Mouse (Mus musculus) layer of hippocampus, adult 11-12 months (tissue): ENCODE data around the gene Slc31a1.

Experiments used
- DNase-seq: peaks from one replicate; pipeline ENCODE4 v3.0.0; 2022; ENCODE audit warnings: low spot score

Slc31a1 gene

DNA sequence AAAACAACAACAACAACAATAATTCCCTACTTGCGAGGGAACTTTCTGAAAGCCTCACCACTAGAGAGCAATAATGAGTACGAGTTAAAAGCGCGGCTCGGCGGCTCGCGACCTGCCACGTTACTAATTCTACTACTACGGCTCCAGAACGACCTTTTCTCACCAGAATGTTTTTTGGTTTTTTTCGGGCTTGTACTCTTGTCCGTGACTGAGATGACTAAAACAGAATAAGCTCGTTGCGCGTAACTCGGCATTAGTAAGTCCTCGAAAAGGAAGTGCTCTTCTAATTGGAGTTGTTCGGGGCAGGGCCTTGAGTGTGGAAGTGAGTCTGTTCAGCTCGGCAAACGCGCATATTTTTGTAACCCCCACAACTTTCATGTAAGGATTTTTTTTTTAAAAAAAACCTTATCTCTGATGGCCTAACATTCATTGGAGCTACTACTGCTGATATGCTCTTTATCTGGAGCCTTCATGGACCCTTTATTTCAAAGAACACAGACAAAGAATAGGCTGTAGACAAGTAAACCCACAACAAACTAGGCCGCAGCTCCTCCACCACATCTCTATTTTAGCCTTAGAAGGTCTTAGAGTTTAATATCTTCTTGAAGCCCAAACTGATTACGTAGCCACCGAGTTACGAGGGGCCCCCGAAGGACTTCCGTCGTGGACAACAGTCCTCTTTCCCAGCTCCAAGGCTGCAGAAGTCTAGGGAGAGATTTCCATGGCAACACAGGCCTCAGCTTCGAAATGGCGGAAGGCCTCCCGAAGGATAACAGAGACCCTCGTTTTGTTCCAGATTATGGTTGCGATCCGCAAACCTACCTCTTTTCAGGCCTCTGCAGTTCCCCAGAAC is 47.4 kb downstream of the Slc31a1 start:
- peak; percentile 60 for DNase-seq

DNA sequence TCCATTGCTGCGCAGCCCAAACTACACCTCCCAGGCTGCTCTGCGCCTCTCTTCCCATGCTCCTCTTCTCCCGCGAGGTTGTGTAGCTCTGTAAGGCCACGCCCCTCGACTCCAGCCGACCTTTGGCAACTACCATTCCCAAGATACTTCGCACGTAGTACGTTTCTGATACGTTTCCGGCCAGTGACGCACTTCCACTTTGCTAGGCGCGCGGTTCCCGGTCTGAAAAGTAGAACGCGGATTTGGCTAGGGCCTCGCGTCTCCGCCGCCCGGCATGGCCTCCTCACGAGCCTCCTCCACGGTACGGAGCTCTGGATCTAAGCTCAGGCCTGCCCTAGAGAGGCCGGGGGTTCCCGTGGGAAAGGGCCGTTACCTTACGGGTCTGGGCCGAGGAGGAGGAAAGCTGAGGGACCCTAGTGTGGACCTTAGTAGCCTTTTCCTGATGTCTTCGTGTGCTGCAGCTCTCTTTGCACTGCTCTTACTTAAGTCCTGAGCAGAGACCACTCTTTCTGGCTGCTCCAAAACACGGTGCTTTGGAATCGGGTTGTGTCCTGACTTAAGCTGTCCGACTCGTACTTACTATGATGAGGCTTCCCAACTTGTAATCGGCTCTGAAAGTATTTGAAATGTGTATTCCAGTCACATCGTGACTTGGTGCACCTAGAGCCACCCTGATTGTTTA is 48.2 kb downstream of the Slc31a1 start, which contains the start of the genes Cdc26 and Prpf4:
Cdc26 (minus strand) TSS at position 42 of the 682 bp plus-strand sequence.
Prpf4 (plus strand) TSS at position 197 of the 682 bp plus-strand sequence.
- DNase-seq: peak; percentile 99

DNA sequence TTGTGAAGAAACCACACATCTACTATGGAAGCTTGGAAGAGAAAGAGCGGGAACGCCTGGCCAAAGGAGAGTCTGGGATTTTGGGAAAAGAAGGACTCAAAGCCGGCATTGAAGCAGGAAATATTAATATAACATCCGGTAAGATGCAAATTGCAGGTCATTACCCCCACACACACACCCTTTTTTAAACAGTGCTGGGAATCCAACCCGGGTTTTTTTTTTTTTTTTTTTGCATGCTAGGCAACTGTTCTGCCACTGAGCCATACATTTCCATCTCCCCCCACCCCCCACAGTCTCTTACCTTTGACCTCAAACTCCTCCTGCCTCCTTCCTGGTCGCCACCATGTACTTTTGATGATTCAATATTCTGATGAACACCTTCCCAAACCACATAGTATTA is 49.1 kb downstream of the Slc31a1 start:
- DNase-seq: no peak

DNA sequence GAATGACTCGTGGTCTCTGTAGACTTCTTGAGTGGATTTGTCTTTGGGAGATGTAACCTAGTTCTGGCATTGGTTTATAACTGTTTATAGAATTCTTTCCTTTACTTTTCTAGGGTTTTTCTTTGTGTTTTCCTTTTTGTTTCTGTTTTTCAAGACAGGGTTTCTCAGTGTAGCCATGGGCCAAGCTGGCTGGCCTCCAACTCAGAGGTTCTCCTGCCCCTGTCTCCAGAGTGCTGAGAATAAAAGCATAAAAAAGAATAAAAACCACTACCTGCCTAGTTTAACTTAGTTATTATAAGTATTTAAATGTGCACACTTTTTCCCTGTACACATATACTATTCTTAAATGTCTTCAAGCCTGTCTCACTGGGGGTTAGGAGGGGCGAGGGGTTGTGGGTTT is 49.8 kb downstream of the Slc31a1 start:
- DNase-seq: no peak

DNA sequence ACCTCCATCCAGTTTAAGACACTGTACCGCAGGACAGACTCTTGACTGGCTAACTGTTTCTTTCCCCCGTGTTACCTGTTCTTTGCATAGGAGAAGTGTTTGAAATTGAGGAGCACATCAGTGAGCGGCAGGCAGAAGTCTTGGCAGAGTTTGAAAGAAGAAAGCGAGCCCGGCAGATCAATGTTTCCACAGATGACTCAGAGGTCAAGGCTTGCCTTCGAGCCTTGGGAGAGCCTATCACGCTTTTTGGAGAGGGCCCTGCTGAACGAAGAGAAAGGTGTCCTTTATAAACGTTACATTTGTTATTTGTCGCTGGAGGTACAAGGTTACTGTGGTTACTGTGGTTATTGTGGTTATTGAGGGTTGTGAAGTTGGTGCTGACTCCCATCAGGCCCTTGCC is 51.1 kb downstream of the Slc31a1 start:
- no peak for DNase-seq

DNA sequence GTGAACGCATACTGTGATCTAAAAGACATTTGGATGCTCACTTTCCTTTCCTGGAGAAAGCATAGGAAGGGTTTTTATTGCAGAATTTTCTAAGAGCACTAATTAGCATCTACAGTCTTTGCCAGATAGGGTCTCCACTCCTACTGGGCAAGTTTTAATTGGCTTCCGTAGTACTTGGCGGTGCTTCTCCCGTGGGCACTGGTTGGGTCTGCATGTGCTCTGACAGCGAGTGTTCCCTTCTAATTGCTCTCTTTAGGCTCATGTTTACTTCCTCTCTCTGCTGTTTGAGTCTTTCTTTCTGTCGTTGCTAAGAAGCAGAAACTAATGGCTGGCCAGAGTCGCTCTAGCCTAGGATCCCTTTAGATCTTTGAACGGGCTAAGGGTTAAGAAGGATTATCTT is 57.9 kb downstream of the Slc31a1 start:
- DNase-seq: peak; percentile 23

DNA sequence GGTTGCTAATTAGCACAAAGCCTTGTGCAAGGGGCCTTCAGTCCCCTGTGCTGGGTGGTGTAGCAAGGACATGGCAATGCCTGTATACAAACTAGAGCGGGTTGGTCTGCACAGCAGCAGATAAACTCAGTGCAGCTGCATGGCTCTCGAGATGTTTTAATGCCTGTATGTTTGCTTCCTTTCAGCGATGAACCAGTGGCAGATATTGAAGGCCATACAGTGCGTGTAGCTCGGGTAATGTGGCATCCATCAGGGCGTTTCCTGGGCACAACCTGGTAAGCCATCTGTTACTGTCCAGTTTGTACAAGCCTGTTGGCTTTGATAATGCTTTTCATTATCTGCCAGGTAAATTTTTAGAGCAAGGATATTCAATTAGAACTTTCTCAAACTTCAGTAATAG is 58.6 kb downstream of the Slc31a1 start:
- no peak for DNase-seq

DNA sequence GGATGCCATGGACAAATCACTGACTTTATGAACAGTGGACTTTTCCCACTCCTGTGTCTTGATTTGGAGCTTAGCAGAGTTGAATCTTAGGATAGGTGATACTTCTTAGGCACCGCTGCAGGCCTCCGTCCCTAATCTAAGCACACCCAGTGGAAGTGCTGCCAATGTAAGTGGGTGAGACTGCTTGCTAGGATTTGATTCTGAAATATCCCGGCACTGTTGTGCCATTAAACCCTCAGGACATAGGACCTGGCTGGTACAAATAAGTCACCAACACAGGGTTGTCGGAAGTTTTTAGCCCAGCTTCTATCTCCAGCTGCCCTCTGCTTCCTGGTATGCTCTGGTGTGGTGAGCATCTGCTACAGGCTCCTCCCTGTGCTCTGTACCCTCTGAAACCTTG is 65.4 kb downstream of the Slc31a1 start:
- DNase-seq: no peak

DNA sequence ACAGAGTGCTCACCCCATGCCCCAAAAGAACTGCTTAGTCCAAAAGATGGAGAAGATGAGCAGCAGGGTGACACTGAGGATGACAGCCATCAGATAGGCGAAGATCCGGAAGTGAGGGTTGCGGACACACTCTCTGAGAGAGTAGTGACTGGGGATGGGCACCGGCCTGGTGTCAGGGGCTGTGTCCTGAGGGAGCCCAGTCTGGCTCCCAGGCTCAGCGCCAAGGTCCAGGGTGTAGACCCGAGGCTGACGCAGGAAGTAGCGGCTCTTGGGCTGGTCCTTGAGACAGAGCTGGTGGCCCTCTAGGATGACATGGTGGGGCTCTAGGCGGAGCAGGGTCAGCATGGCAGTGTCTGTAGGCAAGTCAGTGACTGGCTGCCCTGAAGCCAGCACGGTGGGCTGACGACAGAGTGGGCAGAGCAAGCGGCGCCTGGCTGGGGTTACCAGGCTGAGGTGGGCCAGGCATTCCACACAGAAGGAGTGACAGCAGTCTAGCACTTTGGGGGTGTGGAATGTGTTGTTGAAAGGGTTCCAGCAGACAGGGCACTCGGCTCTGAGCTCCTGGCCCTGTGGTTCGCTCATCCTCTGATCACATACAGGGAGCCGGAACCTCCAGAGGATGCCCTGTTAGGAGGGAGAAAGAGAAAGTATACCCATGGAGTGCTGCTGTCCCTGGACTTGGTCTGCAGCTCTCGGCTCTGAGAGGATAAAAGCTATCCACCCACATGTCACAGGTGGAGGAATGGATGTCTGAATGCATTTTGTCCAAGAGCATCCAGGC is 67.6 kb downstream of the Slc31a1 start:
- no peak for DNase-seq

DNA sequence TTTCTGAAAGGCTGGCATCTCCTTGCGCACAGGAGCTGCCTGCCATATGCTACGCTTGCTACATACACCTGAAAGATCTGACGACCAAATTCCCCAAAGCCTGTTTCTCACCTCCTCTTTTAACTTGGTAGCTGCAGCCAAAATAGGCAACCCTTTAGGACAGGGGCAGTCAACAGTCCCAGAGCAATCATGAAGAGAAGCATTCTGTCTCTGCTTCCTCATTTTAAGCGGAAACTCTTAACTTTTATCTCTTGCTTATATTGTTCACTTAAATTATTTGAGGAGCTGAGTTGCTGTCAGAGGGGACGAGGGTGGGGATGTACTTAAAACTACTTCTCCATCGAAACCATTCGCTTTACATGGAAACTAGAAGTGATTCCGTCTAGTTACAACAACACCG is 69.1 kb downstream of the Slc31a1 start:
- DNase-seq: no peak

DNA sequence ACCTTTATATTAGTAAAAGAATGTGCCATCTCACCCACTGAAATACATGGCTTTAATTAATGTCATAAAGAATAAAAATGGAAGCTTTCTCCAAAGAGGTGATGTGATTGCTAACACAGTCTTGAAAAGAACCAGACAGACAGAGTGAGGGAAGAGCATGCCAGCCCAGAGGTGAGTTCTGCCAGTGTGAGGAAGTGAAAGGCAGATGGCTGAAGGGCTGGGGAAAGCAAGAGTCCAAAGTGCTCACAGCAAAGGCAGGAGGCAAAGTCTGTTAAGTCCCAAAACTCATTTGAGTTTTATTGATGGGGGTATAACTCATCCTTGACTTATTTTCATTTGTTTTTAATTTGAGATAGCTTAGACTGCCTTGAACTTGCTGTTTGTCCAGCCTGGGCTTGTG is 70.2 kb downstream of the Slc31a1 start:
- no peak for DNase-seq

DNA sequence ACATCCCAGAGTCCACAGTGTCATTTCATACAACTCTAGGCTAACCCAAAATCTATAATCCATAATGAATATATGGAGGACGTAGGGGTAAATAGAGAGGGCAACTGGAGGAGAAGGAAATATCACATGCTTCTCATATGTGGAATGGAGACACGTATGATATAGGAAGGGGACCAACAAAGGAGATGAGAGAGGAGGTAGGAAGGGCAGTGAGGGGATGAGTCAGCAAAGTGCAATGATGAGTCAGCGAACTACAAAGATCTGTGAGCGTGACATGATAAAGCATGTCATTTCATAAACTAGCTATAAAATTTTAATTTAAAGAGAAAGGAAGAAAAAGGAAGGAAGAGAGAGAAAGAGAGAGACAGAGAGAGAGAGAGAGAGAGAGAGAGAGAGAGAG is 71.0 kb downstream of the Slc31a1 start:
- no peak for DNase-seq

DNA sequence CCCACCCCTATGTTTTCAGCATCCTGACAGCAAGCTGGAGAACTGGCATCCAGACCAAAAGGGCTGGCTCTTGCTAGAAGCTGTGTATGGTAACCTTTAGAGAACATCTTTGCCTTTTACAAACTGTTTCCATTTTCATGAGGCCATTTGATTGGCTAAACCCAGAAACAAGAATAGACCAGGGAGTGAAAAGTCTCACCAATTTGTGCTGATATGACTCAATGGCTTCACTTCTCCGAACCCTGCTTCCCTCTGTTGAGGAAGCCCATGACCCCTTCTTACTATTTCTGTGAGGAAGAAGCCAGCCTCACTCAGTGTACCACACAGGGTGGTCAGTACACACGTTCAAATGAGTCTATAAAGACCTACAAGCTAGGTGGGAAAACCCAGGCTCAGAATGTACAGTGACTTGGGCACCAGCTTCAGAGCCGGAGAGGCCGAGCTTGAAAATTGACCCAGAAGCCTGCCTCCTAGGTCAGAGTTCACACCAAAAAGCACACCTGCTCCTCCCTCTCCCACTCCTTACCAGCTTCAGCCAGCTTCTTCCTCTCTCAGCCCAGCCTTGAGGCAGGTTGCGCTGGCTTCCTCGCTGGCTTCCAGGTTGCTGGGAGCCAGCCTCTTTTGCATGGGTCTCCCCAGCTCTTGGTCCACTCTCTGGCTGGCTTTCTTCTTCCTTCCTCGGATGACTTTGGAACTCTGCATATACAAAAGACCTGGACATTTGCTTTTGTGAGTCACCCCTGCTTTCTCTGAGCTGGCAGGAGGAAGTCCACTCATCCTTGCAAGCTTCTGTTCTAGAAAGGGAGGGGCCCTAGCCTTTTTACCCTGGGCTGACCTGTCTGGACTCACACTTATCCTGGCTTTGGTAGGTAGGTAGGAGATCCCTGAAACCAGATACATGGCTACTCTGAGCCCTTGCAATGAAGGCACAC is 73.7 kb downstream of the Slc31a1 start:
- no peak for DNase-seq

DNA sequence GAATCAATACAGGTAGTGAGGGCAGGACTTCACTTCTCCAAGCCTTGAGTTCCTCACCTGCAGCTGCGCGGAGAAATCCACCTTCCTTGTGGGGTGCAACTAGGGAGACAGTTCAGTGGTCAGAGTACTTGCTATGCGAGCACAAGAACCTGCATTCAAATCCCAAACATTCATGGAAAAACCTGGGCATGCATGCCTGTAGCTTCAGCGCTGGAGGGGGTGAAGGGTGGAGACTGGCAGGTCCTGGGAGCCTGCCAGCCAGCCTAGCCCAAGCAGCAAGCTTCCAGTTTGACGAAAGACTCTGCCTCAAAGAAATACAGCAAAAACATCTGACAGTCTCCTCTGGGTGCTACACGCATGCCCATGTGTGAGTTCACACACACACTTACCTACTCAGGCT is 74.6 kb downstream of the Slc31a1 start, which contains the start of gene Rnf183:
Rnf183 (minus strand) TSS at position 172 of the 400 bp plus-strand sequence.
- no peak for DNase-seq

DNA sequence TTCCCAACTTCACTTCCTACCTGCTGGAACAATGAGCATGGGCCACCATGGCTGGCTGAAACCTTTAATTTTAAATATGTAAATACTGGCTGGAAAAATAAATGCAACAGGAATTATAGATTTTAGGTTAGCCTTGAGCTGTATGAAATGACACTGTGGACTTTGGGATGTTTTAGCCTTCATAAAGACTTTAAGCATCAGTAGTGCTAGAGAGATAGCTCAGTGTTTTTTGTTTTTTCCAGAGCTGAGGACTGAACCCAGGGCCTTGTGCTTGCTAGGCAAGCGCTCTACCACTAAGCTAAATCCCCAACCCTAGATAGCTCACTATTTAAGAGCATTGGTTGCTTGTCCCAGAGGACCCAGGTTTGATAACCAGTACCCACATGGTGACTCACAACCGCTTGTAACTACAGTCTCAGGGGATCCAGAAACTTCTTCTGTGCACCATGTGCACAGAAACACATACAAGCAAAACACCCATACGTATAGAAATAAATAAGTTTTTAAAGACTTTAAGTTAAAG is 76.8 kb downstream of the Slc31a1 start:
- DNase-seq: no peak

DNA sequence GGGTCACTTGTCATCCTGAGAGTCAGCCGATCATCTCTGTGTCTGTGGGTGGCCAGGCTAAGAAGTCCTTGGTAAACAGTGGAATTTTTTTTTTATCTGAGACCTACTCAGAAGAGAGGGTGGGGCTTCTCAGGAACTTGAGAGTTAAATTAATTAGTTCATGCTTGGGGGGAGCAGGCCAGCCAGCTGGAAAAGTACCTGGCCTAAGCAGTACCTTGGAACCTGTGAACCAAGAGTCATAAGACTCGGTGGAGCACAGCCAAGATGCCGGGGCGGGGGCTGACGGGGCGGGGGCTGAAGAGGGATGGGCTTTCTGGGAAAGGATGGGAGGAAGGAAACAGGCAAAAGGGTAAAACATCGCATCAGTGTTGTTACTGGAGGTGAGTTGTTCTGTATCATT is 77.3 kb downstream of the Slc31a1 start:
- DNase-seq: no peak

DNA sequence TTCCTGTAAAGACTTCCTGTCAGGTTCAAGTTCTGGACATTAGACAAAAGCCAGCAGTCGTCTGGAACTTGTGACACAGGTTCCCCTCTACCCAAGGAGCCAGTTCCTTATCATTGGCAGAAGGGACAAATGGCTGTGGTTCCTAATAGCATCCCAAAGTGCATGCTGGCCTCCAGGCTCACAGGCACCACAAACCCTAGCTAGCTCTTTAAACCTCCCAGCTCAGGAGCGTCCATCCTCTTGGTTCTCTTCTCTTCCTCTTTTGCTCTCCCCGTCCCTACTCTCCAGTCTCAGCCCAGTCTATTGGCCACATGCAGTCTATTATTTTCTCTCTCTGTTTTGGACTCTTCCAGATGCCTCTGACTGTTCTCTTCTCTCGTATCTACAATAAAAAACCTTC is 79.3 kb downstream of the Slc31a1 start:
- no peak for DNase-seq

DNA sequence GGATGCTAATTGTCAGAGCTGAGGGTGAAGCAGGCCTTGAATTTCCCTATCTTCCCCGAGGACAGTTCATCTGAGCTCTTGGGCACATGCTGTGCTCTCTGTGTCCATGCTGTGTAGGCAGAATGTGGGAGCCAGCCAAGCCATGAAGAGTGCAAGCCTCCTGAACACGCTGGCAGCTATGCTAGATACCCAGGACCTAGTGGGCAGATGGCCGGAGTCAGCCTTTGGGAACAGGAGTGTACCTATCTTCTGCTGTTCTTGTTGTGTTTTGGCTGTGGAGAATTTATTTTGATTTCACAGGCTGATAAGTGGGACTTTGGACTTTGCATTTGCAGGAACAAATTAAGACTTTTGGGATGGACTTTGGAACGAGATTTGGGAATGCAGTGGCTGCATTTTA is 80.0 kb downstream of the Slc31a1 start:
- DNase-seq: no peak

DNA sequence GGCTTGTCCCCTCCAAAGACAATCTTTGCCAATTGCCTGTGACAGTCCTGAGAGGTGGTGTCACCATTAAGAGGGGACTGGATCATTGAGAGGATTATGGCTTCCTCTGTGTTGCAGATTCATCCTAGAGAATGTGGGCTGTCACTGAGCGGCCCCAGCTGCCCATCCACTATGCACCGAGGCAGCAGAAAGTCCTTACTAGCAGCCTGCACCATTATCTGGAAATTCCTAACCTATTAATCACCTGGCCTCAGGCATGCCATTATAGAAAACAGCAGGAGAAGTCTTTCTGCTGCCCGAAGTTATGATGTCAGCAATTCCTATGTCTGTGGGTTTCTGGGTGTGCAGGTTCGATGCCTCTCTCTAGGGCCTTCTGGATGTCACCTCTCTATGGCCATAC is 80.5 kb downstream of the Slc31a1 start:
- DNase-seq: no peak
